Mouse (Mus musculus): ENCODE results near the gene Hoxb9. TPM values are rescaled to one million over a fixed set of nuclear protein-coding genes. Genes with fewer than 3 reads are reported as not detected.

Hoxb9 gene
- total RNA-seq, 1 experiment = 3.3 TPM

DNA sequence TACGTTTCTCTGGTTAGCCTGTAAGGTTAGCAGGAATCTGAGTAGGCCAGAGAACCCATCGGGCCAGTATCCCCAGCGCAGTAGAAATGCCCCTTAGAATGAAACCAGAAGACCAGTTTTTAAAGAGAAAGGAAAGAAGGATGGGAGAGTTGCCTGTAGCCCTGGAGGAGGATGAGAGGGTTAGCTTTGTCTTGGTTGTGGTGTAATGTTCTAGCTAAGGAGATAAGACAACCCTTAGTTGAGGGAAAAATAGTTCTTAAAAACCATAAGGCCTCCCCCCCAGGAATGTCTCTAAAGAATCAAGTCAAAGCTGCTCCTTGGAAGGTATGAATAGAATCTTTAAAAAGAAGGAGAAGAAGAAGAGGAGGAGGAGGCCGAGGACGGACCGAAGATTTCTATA lies 51.5 kb downstream of the Hoxb9 start:
- TF ChIP-seq CHD2 (IDR thresholded peaks at IDR 0.05; ENCODE audit: low read depth, low read length) = no peak
- no peak for TF ChIP-seq MAFK (IDR thresholded peaks at IDR 0.05; ENCODE audit: insufficient read depth, low read depth, low read length)
- TF ChIP-seq ZNF384 (IDR thresholded peaks at IDR 0.05; ENCODE audit: low read depth, low read length) = no peak
- no peak for TF ChIP-seq HCFC1 (IDR thresholded peaks at IDR 0.05; ENCODE audit: borderline replicate concordance, insufficient read depth, low read length)
- TF ChIP-seq ZC3H11A (IDR thresholded peaks at IDR 0.05; ENCODE audit: borderline replicate concordance, low read depth, low read length) = no peak
- no peaks in the 10 kb centered on the region for H3K9me3 ChIP-seq (ENCODE audit: control insufficient read depth, insufficient read depth, low read depth, low read length)
- no peak for DNase-seq (ENCODE audit: low read depth, low spot score)
- H3K4me3 ChIP-seq (ENCODE audit: insufficient read depth in 1 of 2, low read depth in 1 of 2, low read length in 2 of 2, poor library complexity in 1 of 2, severe bottlenecking in 1 of 2) = no peak overlapping the region
- in situ Hi-C loops (cut with MboI; ENCODE audit: low sequenced_read_pairs in 2 of 2, unreplicated experiment in 2 of 2) = no loop called here
- H3K27ac ChIP-seq (ENCODE audit: insufficient read depth, low read depth, low read length, poor library complexity, severe bottlenecking) = no peak overlapping the region
- no peaks in the 10 kb centered on the region for H3K36me3 ChIP-seq (ENCODE audit: control insufficient read depth, insufficient read depth, low read length, poor library complexity, severe bottlenecking)
- no peak overlapping the region for H3K9ac ChIP-seq (ENCODE audit: insufficient read depth, low read depth, low read length, poor library complexity, severe bottlenecking)
- H3K4me1 ChIP-seq (ENCODE audit: control insufficient read depth in 2 of 2, insufficient read depth in 2 of 2, low read length in 2 of 2, poor library complexity in 1 of 2) = no peaks in the 10 kb centered on the region

DNA sequence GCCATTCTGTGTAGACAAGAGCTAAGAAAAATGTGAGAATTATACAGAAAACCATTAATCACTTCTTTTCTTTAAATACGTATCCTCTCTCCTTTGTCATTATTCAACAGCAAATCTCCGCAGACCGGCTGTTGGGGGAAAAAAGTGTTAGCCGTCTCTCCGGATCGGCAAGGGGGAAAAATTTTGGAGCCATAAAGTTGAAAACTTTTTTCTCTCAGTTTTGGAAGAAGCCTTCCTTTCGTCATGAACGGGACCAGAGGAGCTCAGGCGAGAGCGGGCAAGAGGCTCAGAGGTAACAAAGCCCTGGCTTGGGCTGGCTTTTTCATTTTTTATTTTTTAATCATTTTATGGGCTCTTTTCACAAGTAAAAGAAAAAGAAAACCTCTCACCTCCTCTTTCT lies 51.9 kb downstream of the Hoxb9 start, which contains the start of gene Hoxb3:
Gene Hoxb3 (plus strand): TSS at position 173 of the 400 bp plus-strand sequence.
- no peaks in the 10 kb centered on the region for H3K4me1 ChIP-seq (ENCODE audit: control insufficient read depth in 2 of 2, insufficient read depth in 2 of 2, low read length in 2 of 2, poor library complexity in 1 of 2)
- H3K9ac ChIP-seq (ENCODE audit: insufficient read depth, low read depth, low read length, poor library complexity, severe bottlenecking) = no peak within 1 kb of the TSS

GRCm38 (mm10) chr11:96324125-96324524 lies 52.9 kb downstream of the Hoxb9 start:
- Histone ChIP-seq H3K4me1 (ENCODE audit: control insufficient read depth in 2 of 2, insufficient read depth in 2 of 2, low read length in 2 of 2, poor library complexity in 1 of 2) (no peaks in the 10 kb centered on the region), H3K36me3 (ENCODE audit: control insufficient read depth, insufficient read depth, low read length, poor library complexity, severe bottlenecking) (no peaks in the 10 kb centered on the region), H3K9me3 (ENCODE audit: control insufficient read depth, insufficient read depth, low read depth, low read length) (no peaks in the 10 kb centered on the region), H3K27ac (ENCODE audit: insufficient read depth, low read depth, low read length, poor library complexity, severe bottlenecking) (no peak overlapping the region), H3K9ac (ENCODE audit: insufficient read depth, low read depth, low read length, poor library complexity, severe bottlenecking) (no peak overlapping the region), H3K4me3 (ENCODE audit: insufficient read depth in 1 of 2, low read depth in 1 of 2, low read length in 2 of 2, poor library complexity in 1 of 2, severe bottlenecking in 1 of 2) (no peak overlapping the region)
- no peak for DNase-seq (ENCODE audit: low read depth, low spot score)
- TF ChIP-seq HCFC1 (IDR thresholded peaks at IDR 0.05; ENCODE audit: borderline replicate concordance, insufficient read depth, low read length) (no peak), MAFK (IDR thresholded peaks at IDR 0.05; ENCODE audit: insufficient read depth, low read depth, low read length) (no peak)
- in situ Hi-C loops (cut with MboI; ENCODE audit: low sequenced_read_pairs in 2 of 2, unreplicated experiment in 2 of 2) = no loop called here

More for the DNA sequence above, 51.9 kb downstream of the Hoxb9 start, which contains the start of gene Hoxb3:
- Histone ChIP-seq H3K4me3 (ENCODE audit: insufficient read depth in 1 of 2, low read depth in 1 of 2, low read length in 2 of 2, poor library complexity in 1 of 2, severe bottlenecking in 1 of 2) (no peak within 1 kb of the TSS), H3K9me3 (ENCODE audit: control insufficient read depth, insufficient read depth, low read depth, low read length) (no peaks in the 10 kb centered on the region), H3K27ac (ENCODE audit: insufficient read depth, low read depth, low read length, poor library complexity, severe bottlenecking) (no peak within 1 kb of the TSS), H3K36me3 (ENCODE audit: control insufficient read depth, insufficient read depth, low read length, poor library complexity, severe bottlenecking) (no peaks in the 10 kb centered on the region)
- DNase-seq (ENCODE audit: low read depth, low spot score) = no peak
- TF ChIP-seq ZC3H11A (IDR thresholded peaks at IDR 0.05; ENCODE audit: borderline replicate concordance, low read depth, low read length) (no peak), MAFK (IDR thresholded peaks at IDR 0.05; ENCODE audit: insufficient read depth, low read depth, low read length) (no peak), CHD2 (IDR thresholded peaks at IDR 0.05; ENCODE audit: low read depth, low read length) (no peak), ZNF384 (IDR thresholded peaks at IDR 0.05; ENCODE audit: low read depth, low read length) (no peak), HCFC1 (IDR thresholded peaks at IDR 0.05; ENCODE audit: borderline replicate concordance, insufficient read depth, low read length) (no peak)
- in situ Hi-C loops (cut with MboI; ENCODE audit: low sequenced_read_pairs in 2 of 2, unreplicated experiment in 2 of 2) = no loop called here

DNA sequence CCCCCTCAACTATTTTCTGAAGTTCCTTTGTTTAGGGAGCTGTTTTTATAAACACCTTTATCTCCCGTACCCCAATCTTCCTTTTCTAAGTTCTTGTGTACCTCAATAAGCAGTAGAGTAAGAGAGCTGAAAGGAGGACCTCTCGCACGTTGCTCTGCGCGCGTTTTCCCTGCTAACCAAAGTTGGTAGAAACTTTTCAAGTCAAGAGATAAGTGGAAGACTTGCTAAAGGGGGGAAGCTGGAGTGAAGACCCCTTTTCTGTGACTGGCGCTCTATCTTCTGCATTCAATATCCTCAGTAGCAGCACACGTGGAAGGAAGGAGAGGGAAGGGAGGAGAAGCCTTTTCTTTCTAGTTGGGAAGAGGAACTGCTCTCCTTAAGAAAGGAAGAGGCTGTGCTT lies 53.7 kb downstream of the Hoxb9 start:
- DNase-seq (ENCODE audit: low read depth, low spot score) = no peak
- in situ Hi-C loops (cut with MboI; ENCODE audit: low sequenced_read_pairs in 2 of 2, unreplicated experiment in 2 of 2) = loop anchor here in 1 of 2 experiments (5.0 kb wide), 1 partner anchor 43 kb away; the partner anchor contains the start of gene Hoxb8
- Histone ChIP-seq H3K9ac (ENCODE audit: insufficient read depth, low read depth, low read length, poor library complexity, severe bottlenecking) (no peak overlapping the region), H3K4me1 (ENCODE audit: control insufficient read depth in 2 of 2, insufficient read depth in 2 of 2, low read length in 2 of 2, poor library complexity in 1 of 2) (no peaks in the 10 kb centered on the region), H3K27ac (ENCODE audit: insufficient read depth, low read depth, low read length, poor library complexity, severe bottlenecking) (no peak overlapping the region), H3K9me3 (ENCODE audit: control insufficient read depth, insufficient read depth, low read depth, low read length) (no peaks in the 10 kb centered on the region), H3K36me3 (ENCODE audit: control insufficient read depth, insufficient read depth, low read length, poor library complexity, severe bottlenecking) (no peaks in the 10 kb centered on the region), H3K4me3 (ENCODE audit: insufficient read depth in 1 of 2, low read depth in 1 of 2, low read length in 2 of 2, poor library complexity in 1 of 2, severe bottlenecking in 1 of 2) (no peak overlapping the region)
- no peak for TF ChIP-seq ZC3H11A (IDR thresholded peaks at IDR 0.05; ENCODE audit: borderline replicate concordance, low read depth, low read length)
- no peak for TF ChIP-seq ZNF384 (IDR thresholded peaks at IDR 0.05; ENCODE audit: low read depth, low read length)
- TF ChIP-seq MAFK (IDR thresholded peaks at IDR 0.05; ENCODE audit: insufficient read depth, low read depth, low read length) = no peak
- no peak for TF ChIP-seq CHD2 (IDR thresholded peaks at IDR 0.05; ENCODE audit: low read depth, low read length)
- no peak for TF ChIP-seq HCFC1 (IDR thresholded peaks at IDR 0.05; ENCODE audit: borderline replicate concordance, insufficient read depth, low read length)

- H3K9ac ChIP-seq (ENCODE audit: insufficient read depth, low read depth, low read length, poor library complexity, severe bottlenecking) = no peak overlapping the region
- DNase-seq (ENCODE audit: low read depth, low spot score) = no peak
- TF ChIP-seq ZNF384 (IDR thresholded peaks at IDR 0.05; ENCODE audit: low read depth, low read length) (no peak), ZC3H11A (IDR thresholded peaks at IDR 0.05; ENCODE audit: borderline replicate concordance, low read depth, low read length) (no peak), HCFC1 (IDR thresholded peaks at IDR 0.05; ENCODE audit: borderline replicate concordance, insufficient read depth, low read length) (no peak), CHD2 (IDR thresholded peaks at IDR 0.05; ENCODE audit: low read depth, low read length) (no peak), MAFK (IDR thresholded peaks at IDR 0.05; ENCODE audit: insufficient read depth, low read depth, low read length) (no peak)
- in situ Hi-C loops (cut with MboI; ENCODE audit: low sequenced_read_pairs in 2 of 2, unreplicated experiment in 2 of 2) = loop anchor here in 1 of 2 experiments (5.0 kb wide), 1 partner anchor 43 kb away; the partner anchor contains the start of gene Hoxb8
- H3K4me1 ChIP-seq (ENCODE audit: control insufficient read depth in 2 of 2, insufficient read depth in 2 of 2, low read length in 2 of 2, poor library complexity in 1 of 2) = no peaks in the 10 kb centered on the region
- no peak overlapping the region for H3K4me3 ChIP-seq (ENCODE audit: insufficient read depth in 1 of 2, low read depth in 1 of 2, low read length in 2 of 2, poor library complexity in 1 of 2, severe bottlenecking in 1 of 2)
- H3K36me3 ChIP-seq (ENCODE audit: control insufficient read depth, insufficient read depth, low read length, poor library complexity, severe bottlenecking) = no peaks in the 10 kb centered on the region
- H3K9me3 ChIP-seq (ENCODE audit: control insufficient read depth, insufficient read depth, low read depth, low read length) = no peaks in the 10 kb centered on the region
- H3K27ac ChIP-seq (ENCODE audit: insufficient read depth, low read depth, low read length, poor library complexity, severe bottlenecking) = no peak overlapping the region
Measured at GRCm38 (mm10) chr11:96325747-96326212, 54.5 kb downstream of the Hoxb9 start.

Data from ES-E14 (cell line).